Mouse (Mus musculus): ENCODE measurements around the gene Rab4b. TPM values are rescaled to one million over a fixed set of nuclear protein-coding genes. Genes with fewer than 3 reads are reported as not detected.

Rab4b gene
- polyA plus RNA-seq, 1 experiment: 55.9 TPM

GRCm38 (mm10) chr7:27197634-27198033 is 18.9 kb upstream of the Rab4b start:
- Histone ChIP-seq H3K27ac (ENCODE audit: insufficient read depth, low read depth, low read length) (no peak overlapping the region), H3K4me1 (ENCODE audit: control insufficient read depth, insufficient read depth, low read length) (peaks cover 4% of the 10 kb centered on the region; the same call in 1 of the 2 replicates), H3K4me3 (ENCODE audit: insufficient read depth, low read depth, low read length) (no peak overlapping the region), H3K36me3 (ENCODE audit: control insufficient read depth, insufficient read depth, low read length) (no peaks in the 10 kb centered on the region), H3K27me3 (replicated peaks; ENCODE audit: control insufficient read depth, insufficient read depth, low read length) (no peaks in the 10 kb centered on the region)
- TF ChIP-seq CTCF (conservative IDR thresholded peaks at IDR 0.05; ENCODE audit: insufficient read depth, insufficient read length, low read depth, low read length) (no peak), POLR2A (IDR thresholded peaks at IDR 0.05; ENCODE audit: low read depth, low read length) (no peak)
- no peak for DNase-seq
- 84% methylated on average over 8 of the region's 8 CpGs for WGBS

DNA sequence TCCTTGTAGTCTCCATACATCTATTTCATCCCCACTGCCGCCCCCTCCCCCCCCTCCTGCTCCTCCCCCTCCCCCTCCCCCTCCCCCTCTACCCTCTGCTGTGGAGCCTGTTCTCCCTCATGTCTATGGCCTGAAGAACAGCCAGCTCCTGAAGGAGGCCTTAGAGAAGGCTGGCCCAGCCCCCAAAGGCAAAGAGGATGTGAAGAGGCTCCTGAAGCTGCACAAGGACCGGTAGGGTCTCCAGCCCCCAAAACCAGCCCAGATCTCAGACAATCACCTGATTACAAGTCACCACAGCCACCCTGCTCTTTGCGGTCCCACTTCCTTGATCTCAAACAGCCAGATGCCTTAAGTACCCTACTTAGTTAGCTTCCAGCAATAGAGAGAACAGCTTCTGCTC is 18.4 kb upstream of the Rab4b start:
- 84% methylated on average over 3 of the region's 3 CpGs for WGBS
- no peak for TF ChIP-seq POLR2A (IDR thresholded peaks at IDR 0.05; ENCODE audit: low read depth, low read length)
- TF ChIP-seq CTCF (conservative IDR thresholded peaks at IDR 0.05; ENCODE audit: insufficient read depth, insufficient read length, low read depth, low read length): no peak

GRCm38 (mm10) chr7:27195681-27196611 is 17.2 kb upstream of the Rab4b start, which contains the start of the genes BC024978 and Snrpa:
Gene BC024978 (plus strand): TSS chr7:27195781.
Gene Snrpa (minus strand): TSS chr7:27196271.
- no peaks in the 10 kb centered on the region for H3K36me3 ChIP-seq (ENCODE audit: control insufficient read depth, insufficient read depth, low read length)
- WGBS: under 1% methylated on average over 64 of the region's 64 CpGs
- no peaks in the 10 kb centered on the region for H3K27me3 ChIP-seq (replicated peaks; ENCODE audit: control insufficient read depth, insufficient read depth, low read length)
- TF ChIP-seq POLR2A (IDR thresholded peaks at IDR 0.05; ENCODE audit: low read depth, low read length): peak; percentile 49
- TF ChIP-seq CTCF (conservative IDR thresholded peaks at IDR 0.05; ENCODE audit: insufficient read depth, insufficient read length, low read depth, low read length): no peak
- peak; percentile 100 for DNase-seq
- peaks cover 4% of the 10 kb centered on the region; the same call in 1 of the 2 replicates for H3K4me1 ChIP-seq (ENCODE audit: control insufficient read depth, insufficient read depth, low read length)
- H3K4me3 ChIP-seq (ENCODE audit: insufficient read depth, low read depth, low read length): peak within 1 kb of the TSS; percentile 80
- peak within 1 kb of the TSS; percentile 93 for H3K27ac ChIP-seq (ENCODE audit: insufficient read depth, low read depth, low read length)

More for the DNA sequence above, 18.4 kb upstream of the Rab4b start:
- Histone ChIP-seq H3K27me3 (replicated peaks; ENCODE audit: control insufficient read depth, insufficient read depth, low read length) (no peaks in the 10 kb centered on the region), H3K27ac (ENCODE audit: insufficient read depth, low read depth, low read length) (no peak overlapping the region), H3K36me3 (ENCODE audit: control insufficient read depth, insufficient read depth, low read length) (no peaks in the 10 kb centered on the region), H3K4me3 (ENCODE audit: insufficient read depth, low read depth, low read length) (no peak overlapping the region), H3K4me1 (ENCODE audit: control insufficient read depth, insufficient read depth, low read length) (peaks cover 4% of the 10 kb centered on the region; the same call in 1 of the 2 replicates)
- DNase-seq: no peak

- Histone ChIP-seq H3K27me3 (replicated peaks; ENCODE audit: control insufficient read depth, insufficient read depth, low read length) (no peaks in the 10 kb centered on the region), H3K36me3 (ENCODE audit: control insufficient read depth, insufficient read depth, low read length) (peaks cover 3% of the 10 kb centered on the region; the same call in 1 of the 2 replicates), H3K27ac (ENCODE audit: insufficient read depth, low read depth, low read length) (no peak overlapping the region), H3K4me1 (ENCODE audit: control insufficient read depth, insufficient read depth, low read length) (peaks cover 4% of the 10 kb centered on the region; the same call in 1 of the 2 replicates), H3K4me3 (ENCODE audit: insufficient read depth, low read depth, low read length) (no peak overlapping the region)
- TF ChIP-seq CTCF (conservative IDR thresholded peaks at IDR 0.05; ENCODE audit: insufficient read depth, insufficient read length, low read depth, low read length): no peak
- no peak for TF ChIP-seq POLR2A (IDR thresholded peaks at IDR 0.05; ENCODE audit: low read depth, low read length)
- WGBS: 63% methylated on average over 4 of the region's 4 CpGs
- DNase-seq: no peak
Observed at GRCm38 (mm10) chr7:27193731-27194130, 15.0 kb upstream of the Rab4b start.

GRCm38 (mm10) chr7:27192434-27192833 is 13.7 kb upstream of the Rab4b start:
- TF ChIP-seq CTCF (conservative IDR thresholded peaks at IDR 0.05; ENCODE audit: insufficient read depth, insufficient read length, low read depth, low read length): no peak
- TF ChIP-seq POLR2A (IDR thresholded peaks at IDR 0.05; ENCODE audit: low read depth, low read length): no peak
- WGBS: 94% methylated on average over 5 of the region's 5 CpGs
- no peak for DNase-seq
- H3K27me3 ChIP-seq (replicated peaks; ENCODE audit: control insufficient read depth, insufficient read depth, low read length): no peaks in the 10 kb centered on the region
- no peak overlapping the region for H3K4me3 ChIP-seq (ENCODE audit: insufficient read depth, low read depth, low read length)
- H3K4me1 ChIP-seq (ENCODE audit: control insufficient read depth, insufficient read depth, low read length): peaks cover 4% of the 10 kb centered on the region; the same call in 1 of the 2 replicates
- H3K27ac ChIP-seq (ENCODE audit: insufficient read depth, low read depth, low read length): no peak overlapping the region
- peaks cover 3% of the 10 kb centered on the region; the same call in 1 of the 2 replicates for H3K36me3 ChIP-seq (ENCODE audit: control insufficient read depth, insufficient read depth, low read length)

DNA sequence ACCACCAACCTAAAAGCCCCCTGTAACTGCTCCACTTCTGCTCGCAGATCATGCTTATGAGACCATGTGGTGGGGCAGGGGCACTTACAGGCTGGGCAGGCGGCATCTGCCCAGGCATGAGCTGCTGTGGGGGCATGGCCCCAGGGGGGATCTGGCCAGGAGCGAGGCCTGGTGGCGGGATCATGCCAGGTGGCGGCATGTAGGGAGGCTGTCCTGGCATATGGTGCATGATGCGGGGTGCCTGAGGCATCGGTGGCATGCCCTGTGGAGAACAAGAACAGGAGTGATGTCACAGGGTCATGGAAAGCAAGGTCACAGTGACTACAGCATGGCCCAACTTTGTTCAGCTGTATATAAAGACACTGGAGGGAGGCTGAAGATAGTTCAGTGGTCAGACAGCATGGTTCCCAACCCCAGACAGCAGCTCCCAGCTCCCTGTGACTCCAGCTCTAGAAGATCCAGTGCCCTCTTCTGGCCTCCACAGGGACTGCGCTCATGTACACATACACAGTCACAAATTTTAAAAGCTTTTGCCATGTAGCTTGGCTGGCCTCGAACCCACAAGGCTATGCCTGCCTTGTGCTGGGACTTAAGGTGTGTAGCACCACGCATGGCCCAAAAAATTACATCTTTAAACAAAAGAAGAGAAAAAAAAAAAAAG is 10.7 kb upstream of the Rab4b start:
- Histone ChIP-seq H3K27ac (ENCODE audit: insufficient read depth, low read depth, low read length) (no peak overlapping the region), H3K4me1 (ENCODE audit: control insufficient read depth, insufficient read depth, low read length) (no peaks in the 10 kb centered on the region; the same call in 1 of the 2 replicates), H3K36me3 (ENCODE audit: control insufficient read depth, insufficient read depth, low read length) (peaks cover 3% of the 10 kb centered on the region; the same call in 1 of the 2 replicates), H3K27me3 (replicated peaks; ENCODE audit: control insufficient read depth, insufficient read depth, low read length) (no peaks in the 10 kb centered on the region), H3K4me3 (ENCODE audit: insufficient read depth, low read depth, low read length) (no peak overlapping the region)
- peak; percentile 21 for DNase-seq
- WGBS: 97% methylated on average over 10 of the region's 10 CpGs
- TF ChIP-seq POLR2A (IDR thresholded peaks at IDR 0.05; ENCODE audit: low read depth, low read length) (no peak), CTCF (conservative IDR thresholded peaks at IDR 0.05; ENCODE audit: insufficient read depth, insufficient read length, low read depth, low read length) (peak; percentile 40; the same call in 1 of the 2 replicates)
